Mouse (Mus musculus) embryonic facial prominence, embryonic 12.5 days (tissue): Measurements from ENCODE around the gene Kdf1. TPM values are rescaled to one million over a fixed set of nuclear protein-coding genes. Genes with fewer than 3 reads are reported as not detected.

Source experiments
- ATAC-seq: fragments of 200-750 bp; cut with Nextera tagmentation; 2 replicates; pipeline ENCODE4 v1.8.0; 2017; ENCODE audit not compliant: insufficient number of reproducible peaks, insufficient read depth, low FRiP score, low TSS enrichment
- H3K27ac ChIP-seq: fragments of 300-500 bp; sonication (generic); 2 replicates; pipeline ENCODE4 v1.5.1; 2016; ENCODE audit warnings: mild to moderate bottlenecking
- H3K27me3 ChIP-seq: fragments of 300-500 bp; sonication (generic); 2 replicates; pipeline ENCODE4 v1.6.1; 2016; ENCODE audit warnings: mild to moderate bottlenecking, moderate library complexity
- H3K36me3 ChIP-seq: fragments of 300-500 bp; sonication (generic); 2 replicates; pipeline ENCODE4 v1.6.1; 2016; ENCODE audit warnings: mild to moderate bottlenecking
- H3K4me1 ChIP-seq: fragments of 300-500 bp; sonication (generic); 2 replicates; pipeline ENCODE4 v1.6.1; 2016
- H3K4me2 ChIP-seq: fragments of 300-500 bp; sonication (generic); replicated peaks from 2 replicates; pipeline ENCODE4 v1.6.1; 2016; ENCODE audit warnings: mild to moderate bottlenecking, moderate library complexity
- H3K4me3 ChIP-seq: fragments of 300-500 bp; sonication (generic); 2 replicates; pipeline ENCODE4 v1.5.1; 2016; ENCODE audit warnings: mild to moderate bottlenecking
- H3K9ac ChIP-seq: fragments of 300-500 bp; sonication (generic); 2 replicates; pipeline ENCODE4 v1.6.1; 2016; ENCODE audit warnings: mild to moderate bottlenecking, moderate library complexity
- H3K9me3 ChIP-seq: fragments of 300-500 bp; sonication (generic); 2 replicates; pipeline ENCODE4 v1.6.1; 2016; ENCODE audit warnings: mild to moderate bottlenecking, moderate library complexity
- WGBS: fragments of 180-500 bp; shearing (Covaris S2); methylation state at CpG from one replicate; pipeline ENCODE4 v1.1.7; 2016; 5-methylcytosine and 5-hydroxymethylcytosine counted together
- microRNA-seq: library from miRNA; unstranded; fragments of <30 nt; microRNA quantifications from one replicate; pipeline ENCODE4, GENCODE M21; 2017
- polyA plus RNA-seq: library from polyadenylated mRNA; unstranded; fragments of >200 nt; fragmentation: Nextera tagmentation; extraction: Ambion mirVana; gene quantifications from 2 replicates; pipeline ENCODE4 v1.2.1, GENCODE M21; 2016

The Kdf1 gene
- polyA plus RNA-seq, 1 experiment from 2014 or later, result 12.2 TPM

DNA sequence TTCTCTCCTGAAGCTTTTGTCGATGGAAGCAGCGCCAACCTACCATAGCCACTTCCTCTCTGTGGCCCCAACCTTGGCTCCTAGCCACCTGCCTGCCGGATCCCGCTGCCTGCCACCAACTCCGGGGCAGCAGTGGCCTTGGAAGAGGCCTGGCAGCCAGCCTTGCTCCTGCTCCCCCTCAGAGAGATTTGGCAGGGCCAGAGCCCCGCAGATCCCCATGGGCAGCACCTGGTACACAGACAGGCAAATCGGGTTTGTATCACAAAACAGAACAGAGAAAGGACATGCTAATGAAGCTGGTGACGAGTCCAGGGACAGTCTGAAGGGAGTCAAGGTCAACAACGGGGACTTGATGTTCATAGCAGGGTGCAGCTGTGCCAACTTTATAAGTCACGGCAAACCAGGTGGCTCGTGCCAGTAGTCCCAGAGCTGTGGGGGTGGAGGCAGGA, 44.4 kb downstream of the Kdf1 start:
- no peaks in the 10 kb centered on the region for H3K4me1 ChIP-seq
- ATAC-seq, result no peak
- 76% methylated on average over 11 of the region's 11 CpGs for whole genome bisulfite sequencing

DNA sequence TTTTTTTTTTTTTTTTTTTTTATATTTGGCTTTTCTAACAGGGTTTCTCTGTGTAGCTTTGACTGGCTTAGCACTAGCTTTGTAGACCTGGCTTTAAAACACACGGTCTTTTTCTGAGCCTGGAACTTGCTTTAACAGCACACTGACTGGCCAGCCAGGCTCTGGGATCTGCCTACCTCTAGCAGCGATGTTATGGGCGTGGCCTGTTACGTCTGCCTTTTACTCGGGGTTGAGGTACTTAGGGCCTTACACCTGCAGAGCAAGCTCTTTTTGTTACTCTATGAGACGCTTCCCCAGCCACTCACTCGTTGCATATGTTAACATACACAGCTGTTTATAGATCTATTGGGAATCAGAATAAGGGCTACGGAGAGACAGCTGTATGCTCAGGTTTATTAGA, 48.5 kb downstream of the Kdf1 start:
- H3K36me3 ChIP-seq, result no peaks in the 10 kb centered on the region
- no peak overlapping the region for H3K4me2 ChIP-seq
- H3K9me3 ChIP-seq, result no peaks in the 10 kb centered on the region
- H3K9ac ChIP-seq, result no peak overlapping the region
- no peak overlapping the region for H3K27ac ChIP-seq
- H3K4me1 ChIP-seq, result no peaks in the 10 kb centered on the region
- no peak for ATAC-seq
- WGBS, result 22% methylated on average over 8 of the region's 8 CpGs
- no peak overlapping the region for H3K4me3 ChIP-seq
- H3K27me3 ChIP-seq, result no peaks in the 10 kb centered on the region

More for the DNA sequence above, 44.4 kb downstream of the Kdf1 start:
- H3K36me3 ChIP-seq, result no peaks in the 10 kb centered on the region
- no peak overlapping the region for H3K9ac ChIP-seq
- H3K9me3 ChIP-seq, result no peaks in the 10 kb centered on the region
- no peak overlapping the region for H3K4me2 ChIP-seq
- no peak overlapping the region for H3K4me3 ChIP-seq
- H3K27me3 ChIP-seq, result no peaks in the 10 kb centered on the region
- no peak overlapping the region for H3K27ac ChIP-seq

DNA sequence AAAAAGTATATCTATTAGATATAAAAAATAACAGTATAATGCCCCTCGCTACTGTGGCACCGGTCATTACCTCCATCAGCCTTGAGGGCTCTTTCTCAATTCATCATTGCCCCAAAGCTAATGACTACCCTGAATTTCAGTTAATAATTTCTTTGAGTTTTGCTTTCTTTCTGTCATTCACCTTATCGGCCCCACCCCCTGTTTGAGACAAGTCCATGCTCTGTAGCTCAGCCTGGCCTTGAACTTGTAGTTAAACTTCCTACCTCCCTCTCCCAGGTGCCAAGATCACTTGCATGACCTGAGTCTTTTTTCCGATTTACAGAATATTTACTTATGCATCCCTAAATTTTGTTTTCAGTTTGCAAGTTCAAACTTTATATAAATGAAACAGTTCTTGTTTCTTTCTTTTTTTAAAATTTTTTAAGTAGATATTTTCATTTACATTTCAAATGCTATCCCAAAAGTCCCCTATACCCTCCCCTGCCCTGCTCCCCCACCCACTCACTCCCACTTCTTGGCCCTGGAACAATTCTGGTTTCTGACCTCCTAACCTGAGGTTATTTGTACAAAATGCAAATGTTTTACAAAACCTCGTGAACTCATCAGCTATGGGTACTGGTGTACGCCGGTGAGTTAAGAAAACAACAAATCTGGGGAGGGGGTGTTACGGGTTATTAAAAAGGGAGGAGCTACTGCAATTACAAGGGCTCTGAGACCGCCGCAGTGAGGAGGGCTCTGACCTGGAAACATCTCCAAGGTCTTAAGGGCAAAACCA, 50.7 kb downstream of the Kdf1 start:
- Histone ChIP-seq H3K9me3 (no peaks in the 10 kb centered on the region), H3K4me1 (no peaks in the 10 kb centered on the region), H3K27ac (no peak overlapping the region), H3K4me2 (no peak overlapping the region), H3K27me3 (no peaks in the 10 kb centered on the region), H3K9ac (no peak overlapping the region), H3K36me3 (no peaks in the 10 kb centered on the region), H3K4me3 (no peak overlapping the region)
- ATAC-seq, result no peak
- 71% methylated on average over 10 of the region's 10 CpGs for WGBS

- WGBS, result 59% methylated on average over 10 of the region's 10 CpGs
Measured at GRCm38 (mm10) chr4:133570066-133570466, 51.3 kb downstream of the Kdf1 start.

GRCm38 (mm10) chr4:133574070-133574842, 55.5 kb downstream of the Kdf1 start, which contains the start of gene Gpatch3:
TSS of gene Gpatch3 (plus strand) at chr4:133574745.
- Histone ChIP-seq H3K36me3 (peaks cover 14% of the 10 kb centered on the region), H3K4me1 (peaks cover 7% of the 10 kb centered on the region), H3K4me2 (peak within 1 kb of the TSS; percentile 95), H3K9ac (peak within 1 kb of the TSS; percentile 92), H3K9me3 (no peaks in the 10 kb centered on the region), H3K27ac (peak within 1 kb of the TSS; percentile 86), H3K4me3 (peak within 1 kb of the TSS; percentile 99), H3K27me3 (no peaks in the 10 kb centered on the region)
- peak; percentile 77 for ATAC-seq
- 7% methylated on average over 44 of the region's 44 CpGs for WGBS

More at GRCm38 (mm10) chr4:133570066-133570466, 51.3 kb downstream of the Kdf1 start:
- Histone ChIP-seq H3K27me3 (no peaks in the 10 kb centered on the region), H3K9me3 (no peaks in the 10 kb centered on the region), H3K27ac (no peak overlapping the region), H3K4me1 (no peaks in the 10 kb centered on the region), H3K4me3 (no peak overlapping the region), H3K36me3 (no peaks in the 10 kb centered on the region), H3K4me2 (no peak overlapping the region), H3K9ac (no peak overlapping the region)
- no peak for ATAC-seq

DNA sequence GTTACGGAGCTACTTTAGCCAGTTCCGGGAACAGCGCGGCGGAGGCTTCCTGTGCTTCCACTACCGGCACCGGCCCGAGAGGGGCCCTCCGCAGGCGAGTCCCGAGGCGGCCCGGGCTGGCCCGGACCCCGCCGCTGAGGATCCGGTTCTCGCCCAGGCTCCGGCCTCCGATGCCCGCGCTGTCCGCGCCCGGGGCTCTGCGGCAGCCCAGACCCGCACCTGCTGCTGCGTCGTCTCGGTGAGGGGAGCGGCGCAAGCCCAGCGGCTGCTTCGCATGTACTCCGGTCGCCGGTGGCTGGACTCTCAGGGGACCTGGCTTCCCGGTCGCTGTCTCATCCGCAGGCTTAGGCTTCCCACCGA, 56.1 kb downstream of the Kdf1 start:
- Histone ChIP-seq H3K9ac (peak overlapping the region; percentile 92), H3K27me3 (no peaks in the 10 kb centered on the region), H3K4me1 (peaks cover 7% of the 10 kb centered on the region), H3K4me2 (peak overlapping the region; percentile 95), H3K9me3 (no peaks in the 10 kb centered on the region), H3K4me3 (peak overlapping the region; percentile 99), H3K27ac (peak overlapping the region; percentile 86; the same call in 1 of the 2 replicates), H3K36me3 (peaks cover 20% of the 10 kb centered on the region)
- WGBS, result under 1% methylated on average over 41 of the region's 41 CpGs
- 0 out of 2 replicates have a peak, but pooled peaks have one; percentile 7 for ATAC-seq

- ATAC-seq, result no peak
- H3K9ac ChIP-seq, result 0 out of 2 replicates have a peak overlapping the region, but pooled peaks have one; percentile 10
Measured at GRCm38 (mm10) chr4:133577983-133578382, 59.2 kb downstream of the Kdf1 start.

More at GRCm38 (mm10) chr4:133577983-133578382, 59.2 kb downstream of the Kdf1 start:
- Histone ChIP-seq H3K4me3 (no peak overlapping the region), H3K36me3 (peaks cover 41% of the 10 kb centered on the region), H3K27ac (no peak overlapping the region), H3K4me2 (no peak overlapping the region), H3K4me1 (peaks cover 7% of the 10 kb centered on the region), H3K27me3 (no peaks in the 10 kb centered on the region), H3K9me3 (no peaks in the 10 kb centered on the region)
- WGBS, result 71% methylated on average over 12 of the region's 12 CpGs

Small RNA genes within 50 kb of the gene (microRNA-seq; reads per million reads assigned to microRNA genes)
- gene Gm23158, result not detected

Other genes with a start within 250 kb of the Kdf1 start
- gene Tmem222, start 241.2 kb upstream of the Kdf1 start, polyA plus RNA-seq, result 80.2 and 81.8 TPM in 2 replicates
- gene Wdtc1, start 165.5 kb upstream of the Kdf1 start, polyA plus RNA-seq, result 17.0 and 18.7 TPM in 2 replicates
- 7.6 and 7.9 TPM in 2 replicates for gene Slc9a1, start 149.3 kb upstream of the Kdf1 start, polyA plus RNA-seq
- 1.9 and 2.1 TPM in 2 replicates for gene Tent5b, start 38.8 kb upstream of the Kdf1 start, polyA plus RNA-seq
- gene Trnp1, start 20.4 kb upstream of the Kdf1 start, polyA plus RNA-seq, result 4.2 and 4.6 TPM in 2 replicates
- 348 and 369 TPM in 2 replicates for gene Nudc, start 27.0 kb downstream of the Kdf1 start, polyA plus RNA-seq
- not detected in 2 replicates for gene Nr0b2, start 34.4 kb downstream of the Kdf1 start, polyA plus RNA-seq
- 11.9 and 13.1 TPM in 2 replicates for gene Gpatch3, start 55.8 kb downstream of the Kdf1 start, polyA plus RNA-seq
- 20.0 and 23.6 TPM in 2 replicates for gene Gpn2, start 65.4 kb downstream of the Kdf1 start, polyA plus RNA-seq
- gene Sfn, start 83.2 kb downstream of the Kdf1 start, polyA plus RNA-seq, result 44.4 and 52.7 TPM in 2 replicates
- gene Zdhhc18, start 131.2 kb downstream of the Kdf1 start, polyA plus RNA-seq, result 4.5 and 6.2 TPM in 2 replicates
- gene Pigv, start 153.7 kb downstream of the Kdf1 start, polyA plus RNA-seq, result 19.7 and 20.4 TPM in 2 replicates
- gene Arid1a, start 237.8 kb downstream of the Kdf1 start, polyA plus RNA-seq, result 37.5 and 40.1 TPM in 2 replicates